Mouse (Mus musculus): ENCODE data around the gene Il27.

Gene Il27

DNA sequence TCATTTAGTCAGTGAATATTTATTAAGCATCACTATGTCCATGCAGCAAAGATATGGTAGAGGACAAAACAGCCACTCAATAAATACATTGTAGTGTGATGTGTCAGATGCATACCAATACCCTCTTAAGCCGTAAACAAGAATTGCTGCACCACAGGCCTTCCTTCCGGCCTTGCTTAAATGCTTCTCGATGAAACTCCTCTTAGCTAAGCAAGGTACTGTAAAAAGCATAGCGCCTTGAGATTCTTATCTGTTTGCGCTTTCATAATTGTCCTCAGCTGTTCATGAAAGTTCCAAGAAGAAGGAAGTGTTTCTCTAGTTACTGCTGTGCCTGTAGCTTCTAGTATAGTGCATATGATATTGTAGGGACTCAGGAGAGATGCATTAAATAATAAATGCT is 11.9 kb upstream of the Il27 start:
- DNase-seq = no peak

DNA sequence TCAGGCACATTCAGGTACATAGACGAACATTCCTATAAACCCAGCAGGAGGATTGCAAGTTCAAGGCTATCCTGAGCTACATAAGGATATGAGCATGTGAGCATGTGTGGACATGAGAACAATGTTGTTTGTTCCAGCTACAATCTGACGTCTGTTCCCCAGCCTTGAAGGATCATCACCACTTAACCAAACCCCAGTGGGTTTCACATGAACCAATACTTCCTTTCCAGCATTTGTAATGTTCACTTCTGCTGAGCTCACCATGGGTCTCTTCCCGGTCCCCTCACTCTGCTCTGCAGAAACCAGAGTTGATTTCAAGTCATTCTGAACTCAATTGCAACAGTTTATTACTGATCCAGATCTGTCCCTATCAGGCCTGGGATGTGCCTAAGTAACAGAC is 7.9 kb upstream of the Il27 start:
- DNase-seq = no peak

GRCm38 (mm10) chr7:126601896-126602295 is 7.2 kb upstream of the Il27 start:
- no peak for DNase-seq

- DNase-seq = no peak
These were observed 4.2 kb upstream of the Il27 start for GRCm38 (mm10) chr7:126598919-126599318.

DNA sequence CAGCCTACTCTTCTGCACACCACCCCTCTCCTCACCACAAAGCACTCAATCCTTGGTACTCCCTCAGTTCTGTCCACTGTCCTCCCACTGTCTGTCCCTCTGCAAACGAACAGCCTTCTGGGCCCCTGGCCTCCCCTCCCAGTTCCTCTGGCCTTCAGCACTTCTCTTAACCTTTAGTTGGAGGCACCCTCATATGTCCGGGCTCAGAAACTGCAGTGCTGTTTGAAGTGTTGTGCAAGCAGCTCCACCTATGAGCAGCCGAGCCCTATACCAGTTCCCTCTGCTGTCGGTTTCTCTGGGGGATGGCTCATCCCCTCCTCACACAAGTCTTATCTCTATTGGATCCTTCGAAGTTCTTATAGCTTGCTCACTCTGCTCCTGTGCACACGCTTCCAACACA is 1.7 kb upstream of the Il27 start:
- DNase-seq = no peak

DNA sequence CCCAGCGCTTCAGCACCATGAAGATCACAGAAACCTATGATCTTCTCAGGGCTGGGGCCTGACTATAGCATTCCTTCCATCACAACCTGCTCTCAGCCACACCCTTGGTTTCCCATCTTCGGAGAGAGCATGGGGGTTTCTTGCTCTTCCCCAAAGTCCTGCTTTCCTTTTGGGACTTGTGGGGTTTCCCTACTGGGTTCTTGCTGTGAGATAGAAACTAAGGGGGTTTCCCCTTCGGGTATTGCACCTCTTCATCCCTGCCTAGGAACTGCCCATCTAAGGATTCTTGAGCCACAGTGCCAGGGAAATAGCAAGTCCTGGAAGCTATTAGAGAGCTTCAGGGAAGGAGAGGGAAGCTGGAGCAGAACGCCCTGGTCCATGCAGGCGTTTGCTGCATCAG is 1.1 kb upstream of the Il27 start:
- no peak for DNase-seq

DNA sequence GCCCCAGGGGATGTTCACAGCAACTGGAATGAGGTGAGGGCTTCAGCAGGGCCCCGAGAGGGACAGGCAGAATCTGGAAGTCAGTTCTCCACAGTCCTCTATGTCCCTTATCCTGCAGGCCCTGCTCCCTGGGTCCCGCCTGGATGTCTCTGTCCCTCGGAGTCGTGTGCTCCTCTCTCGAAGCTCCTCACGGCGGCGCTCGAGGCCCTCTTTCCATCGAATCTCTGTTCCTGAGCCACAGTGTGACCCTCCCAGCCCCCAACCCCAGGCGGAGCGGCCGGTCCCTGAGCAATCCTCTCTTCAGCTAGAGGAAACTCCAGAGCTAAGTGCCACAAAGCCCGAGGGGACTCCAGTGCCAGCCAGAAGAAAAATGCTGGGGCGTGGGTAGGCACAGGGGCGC is 7.0 kb downstream of the Il27 start:
- no peak for DNase-seq

DNA sequence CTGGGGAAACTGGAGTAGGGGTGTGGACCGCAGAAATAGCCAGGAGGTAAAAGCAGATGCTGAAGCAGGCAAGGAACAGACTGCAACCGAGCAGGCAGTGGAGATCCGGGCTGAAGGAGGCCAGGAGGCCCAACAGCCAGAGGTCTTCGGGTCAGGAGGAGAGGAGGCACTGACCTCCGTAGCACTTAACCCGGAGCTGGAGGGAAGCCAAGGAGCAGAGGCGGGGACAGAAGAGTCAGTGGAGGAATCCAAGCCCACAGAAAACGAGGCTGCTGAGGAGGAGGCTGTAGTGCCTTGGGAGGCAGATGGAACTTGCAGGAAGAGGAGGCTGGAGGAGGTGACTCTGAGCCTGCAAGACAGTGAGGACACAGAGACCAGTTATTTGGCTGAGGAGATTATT is 7.9 kb downstream of the Il27 start:
- DNase-seq = no peak

- no peak for DNase-seq
These were observed 9.0 kb downstream of the Il27 start, which contains the start of gene Cln3 for GRCm38 (mm10) chr7:126585717-126586116. Gene Cln3, minus strand, starts transcription at chr7:126585817.

GRCm38 (mm10) chr7:126584506-126584977 is 10.2 kb downstream of the Il27 start, which contains the start of gene Apobr:
Gene Apobr, plus strand, starts transcription at chr7:126584942.
- DNase-seq = no peak

GRCm38 (mm10) chr7:126583761-126584160 is 11.0 kb downstream of the Il27 start:
- DNase-seq = no peak

DNA sequence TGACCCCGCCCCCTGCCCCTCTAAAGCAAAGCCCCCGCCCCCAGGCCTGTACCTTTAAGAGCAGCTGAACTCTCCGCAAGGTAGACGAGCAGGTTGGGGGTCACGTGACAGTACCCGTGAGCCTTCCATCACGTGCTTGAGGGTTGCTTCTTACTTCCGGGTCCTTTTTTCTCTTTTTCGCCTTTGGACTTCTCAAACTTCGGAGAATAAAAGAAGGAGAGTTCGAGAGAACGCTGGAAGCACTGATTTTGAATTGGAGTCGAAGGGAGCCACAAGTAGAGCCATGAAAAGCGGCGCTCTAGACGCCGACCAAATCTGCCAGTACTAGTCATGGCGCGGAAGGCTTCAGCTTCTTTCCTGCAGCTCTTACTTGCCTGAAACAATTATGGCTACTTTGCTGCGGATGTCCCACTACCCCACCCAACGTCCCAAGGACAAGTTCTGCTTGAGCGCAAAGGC is 11.5 kb downstream of the Il27 start:
- DNase-seq = peak; percentile 87

DNA sequence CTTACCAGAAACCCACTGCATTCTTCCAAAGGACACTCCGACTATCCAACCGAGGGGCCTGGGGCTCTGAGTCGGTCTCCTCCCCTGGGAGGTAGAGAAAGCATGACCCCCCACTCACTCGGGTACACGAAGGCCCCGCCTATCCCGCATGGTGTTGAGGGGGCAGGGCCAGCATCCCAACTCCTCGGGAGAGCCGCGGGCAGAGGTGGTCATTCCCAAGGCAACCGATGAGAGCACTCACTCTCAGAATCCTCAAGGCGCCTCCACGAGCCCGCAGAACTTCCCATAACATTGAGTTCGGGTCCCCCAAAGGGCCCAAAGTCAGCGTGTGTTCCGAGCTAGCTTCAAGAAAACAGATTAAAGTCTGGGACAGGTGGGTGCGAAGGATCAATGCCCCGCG is 12.0 kb downstream of the Il27 start:
- DNase-seq = peak; percentile 40

DNA sequence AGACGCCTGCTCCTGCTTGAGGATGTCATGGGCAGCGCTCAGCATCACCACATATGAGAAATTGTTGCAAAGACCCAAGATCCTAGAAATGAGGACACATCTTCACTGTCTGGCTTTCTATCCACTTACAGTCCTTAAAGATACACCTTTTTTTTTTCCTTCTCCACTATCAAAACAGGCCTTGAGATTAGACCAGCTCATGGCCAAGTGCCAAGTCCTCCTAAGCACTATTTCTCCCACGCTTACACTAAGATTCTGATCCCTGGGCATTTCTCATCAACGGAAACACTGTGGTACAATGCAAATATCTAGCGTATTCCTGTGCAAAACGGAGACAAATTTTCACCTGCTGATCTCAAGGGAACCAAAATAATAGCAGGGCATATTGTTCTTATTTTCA is 13.1 kb downstream of the Il27 start:
- no peak for DNase-seq

GRCm38 (mm10) chr7:126579172-126579571 is 15.6 kb downstream of the Il27 start:
- peak; percentile 34 for DNase-seq

DNA sequence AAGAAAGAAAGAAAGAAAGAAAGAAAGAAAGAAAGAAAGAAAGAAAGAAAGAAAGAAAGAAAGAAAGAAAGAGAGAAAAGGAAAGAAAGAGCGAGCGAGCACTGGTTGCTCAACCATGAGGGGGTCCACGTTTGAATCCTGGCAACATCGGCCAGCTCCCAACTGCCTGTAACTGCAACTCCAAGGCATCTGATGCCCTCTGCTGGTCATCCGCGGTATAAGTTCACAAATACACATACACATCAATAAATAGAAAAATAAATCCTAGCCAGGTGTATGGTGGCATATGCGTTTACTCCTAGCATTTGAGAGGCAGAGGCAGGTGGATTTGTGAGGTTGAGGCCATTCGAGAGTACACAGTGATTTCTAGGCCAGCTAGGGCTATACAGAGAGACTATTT is 17.8 kb downstream of the Il27 start:
- DNase-seq = peak; percentile 20

DNA sequence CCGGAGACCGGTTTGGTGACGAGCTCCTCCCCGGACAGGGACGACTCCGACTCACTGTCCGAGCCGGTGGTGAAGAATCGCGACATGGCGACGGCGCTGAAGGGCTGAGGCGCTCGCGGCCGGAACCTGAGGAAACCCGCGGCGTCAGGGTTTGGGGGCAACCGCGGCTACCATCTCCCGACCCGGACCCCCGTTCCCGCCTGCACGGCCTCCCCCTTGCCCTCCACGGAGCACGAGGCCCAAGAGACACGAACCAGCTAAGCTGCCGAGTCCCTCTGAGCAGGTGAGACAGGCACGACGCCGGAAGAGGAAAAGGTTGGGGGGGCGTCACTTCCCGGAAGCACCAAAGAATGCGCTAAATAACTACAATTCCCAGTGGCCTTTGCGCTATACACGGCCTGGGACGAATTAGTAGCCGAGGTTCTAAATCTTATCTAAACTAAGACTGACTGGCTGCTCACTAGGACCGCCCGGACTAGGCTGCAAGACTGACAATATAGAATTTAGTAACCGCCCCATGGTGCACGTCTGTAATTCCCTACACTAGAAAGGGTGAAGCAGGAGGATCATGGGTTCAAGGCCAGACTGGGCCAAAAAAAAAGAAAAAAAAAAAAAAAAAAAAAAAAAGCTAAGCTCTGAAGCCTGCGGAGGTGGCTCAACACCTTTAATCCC is 28.5 kb downstream of the Il27 start, which contains the start of gene Eif3c:
Gene Eif3c (minus strand): TSS at position 318 of the 672 bp plus-strand sequence.
- DNase-seq = peak; percentile 84

GRCm38 (mm10) chr7:126565693-126566092 is 29.0 kb downstream of the Il27 start:
- no peak for DNase-seq

- DNase-seq = no peak
These were observed 38.1 kb downstream of the Il27 start for GRCm38 (mm10) chr7:126556635-126557034.

GRCm38 (mm10) chr7:126554796-126555195 is 39.9 kb downstream of the Il27 start:
- DNase-seq = no peak

DNA sequence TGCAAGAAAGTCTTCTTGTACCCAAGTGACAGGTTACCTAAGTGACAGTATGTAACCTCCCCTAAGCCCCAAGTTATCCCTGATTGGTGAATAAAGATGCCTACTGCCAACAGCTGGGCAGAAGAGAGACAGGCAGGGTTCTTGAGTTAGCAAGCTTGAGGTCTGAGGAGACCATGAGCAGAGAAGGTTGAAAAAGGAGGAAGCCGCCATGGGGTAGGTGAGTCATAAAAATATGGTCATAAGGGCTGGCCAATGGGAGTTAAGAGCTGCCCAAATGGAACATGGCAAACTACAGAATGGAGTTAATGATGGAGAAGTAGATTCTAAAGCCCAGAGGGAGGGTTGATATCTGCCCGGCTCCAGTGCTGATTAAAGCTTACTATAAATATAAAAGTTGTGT is 49.1 kb downstream of the Il27 start:
- no peak for DNase-seq

- DNase-seq = no peak
These were observed 53.1 kb downstream of the Il27 start for GRCm38 (mm10) chr7:126541661-126542060.
